Mouse (Mus musculus) heart, postnatal 0 days (tissue): ENCODE results near the gene Pld3. TPM values are rescaled to one million over a fixed set of nuclear protein-coding genes. Genes with fewer than 3 reads are reported as not detected.
A peak's percentile ranks its signal among the peaks of the same experiment; 100 is the strongest.

Experiments used
- ATAC-seq: fragments of 200-750 bp; cut with Nextera tagmentation; 2 replicates; pipeline ENCODE4 v1.8.0; 2017; ENCODE audit warnings: low read depth, moderate number of reproducible peaks, moderate library complexity; ENCODE audit not compliant: insufficient read depth
- DNase-seq: peaks from one replicate; pipeline ENCODE4 v3.0.0-alpha.2; 2016; ENCODE audit warnings: low spot score
- H3K27ac ChIP-seq: fragments of 300-500 bp; sonication (generic); 2 replicates; pipeline ENCODE4 v1.5.1; 2014; ENCODE audit warnings: low read depth, mild to moderate bottlenecking
- H3K27me3 ChIP-seq: fragments of 300-500 bp; sonication (generic); 2 replicates; pipeline ENCODE4 v1.6.1; 2014; ENCODE audit warnings: low read length, mixed read lengths; ENCODE audit not compliant: control insufficient read depth, insufficient read depth
- H3K36me3 ChIP-seq: fragments of 300-500 bp; sonication (generic); replicated peaks from 2 replicates; pipeline ENCODE4 v1.6.1; 2014; ENCODE audit warnings: low read length, mixed read lengths; ENCODE audit not compliant: control insufficient read depth, insufficient read depth
- H3K4me1 ChIP-seq: fragments of 300-500 bp; sonication (generic); 2 replicates; pipeline ENCODE4 v1.6.1; 2014; ENCODE audit warnings: antibody characterized with exemption; ENCODE audit not compliant: control insufficient read depth, insufficient read depth
- H3K4me2 ChIP-seq: fragments of 300-500 bp; sonication (generic); 2 replicates; pipeline ENCODE4 v1.6.1; 2014; ENCODE audit warnings: low read depth, mild to moderate bottlenecking, low read length, moderate library complexity
- H3K4me3 ChIP-seq: fragments of 300-500 bp; sonication (generic); 2 replicates; pipeline ENCODE4 v1.5.1; 2014; ENCODE audit warnings: low read depth, low read length
- H3K9ac ChIP-seq: fragments of 300-500 bp; sonication (generic); replicated peaks from 2 replicates; pipeline ENCODE4 v1.6.1; 2014; ENCODE audit warnings: low read depth, low read length, mixed read lengths
- H3K9me3 ChIP-seq: fragments of 300-500 bp; sonication (generic); replicated peaks from 2 replicates; pipeline ENCODE4 v1.6.1; 2016; ENCODE audit warnings: low read length; ENCODE audit not compliant: control insufficient read depth
- CTCF ChIP-seq: IDR thresholded peaks from 2 replicates; pipeline ENCODE4 v1.5.1; 2016; ENCODE audit warnings: antibody characterized with exemption, control low read depth, low read depth
- EP300 ChIP-seq: IDR thresholded peaks from 2 replicates; pipeline ENCODE4 v1.6.1; 2016; ENCODE audit warnings: antibody characterized with exemption, low read depth
- WGBS: fragments of 180-500 bp; shearing (Covaris S2); extraction: QIAGEN DNeasy Blood & Tissue Kit; methylation state at CpG from one replicate; pipeline ENCODE4 v1.1.7; 2014; 5-methylcytosine and 5-hydroxymethylcytosine counted together
- polyA plus RNA-seq: library from polyadenylated mRNA; unstranded; fragments of >200 nt; fragmentation: Nextera tagmentation; extraction: Ambion mirVana; gene quantifications from 2 replicates; pipeline ENCODE4 v1.2.1, GENCODE M21; 2015
- total RNA-seq: library from RNA; depleted of rRNA; stranded (reverse); fragments of >200 nt; gene quantifications from 2 replicates; pipeline ENCODE4 v1.2.3, GENCODE M21; 2014; ENCODE audit warnings: low replicate concordance

Pld3 gene
- total and polyA plus RNA-seq, 2 experiments from 2014 or later: 38.9 to 58.5 TPM

- no peaks in the 10 kb centered on the region for H3K27me3 ChIP-seq
- no peaks in the 10 kb centered on the region for H3K9me3 ChIP-seq
- WGBS: 68% methylated on average over 1 of the region's 1 CpGs
- TF ChIP-seq CTCF (no peak), EP300 (no peak)
- H3K4me2 ChIP-seq: no peak overlapping the region
- no peak for DNase-seq
- no peaks in the 10 kb centered on the region for H3K36me3 ChIP-seq
- H3K27ac ChIP-seq: no peak overlapping the region
- H3K4me3 ChIP-seq: no peak overlapping the region
- H3K9ac ChIP-seq: no peak overlapping the region
- no peak for ATAC-seq
- H3K4me1 ChIP-seq: no peaks in the 10 kb centered on the region
These were observed 32.4 kb downstream of the Pld3 start for GRCm38 (mm10) chr7:27520599-27520998.

DNA sequence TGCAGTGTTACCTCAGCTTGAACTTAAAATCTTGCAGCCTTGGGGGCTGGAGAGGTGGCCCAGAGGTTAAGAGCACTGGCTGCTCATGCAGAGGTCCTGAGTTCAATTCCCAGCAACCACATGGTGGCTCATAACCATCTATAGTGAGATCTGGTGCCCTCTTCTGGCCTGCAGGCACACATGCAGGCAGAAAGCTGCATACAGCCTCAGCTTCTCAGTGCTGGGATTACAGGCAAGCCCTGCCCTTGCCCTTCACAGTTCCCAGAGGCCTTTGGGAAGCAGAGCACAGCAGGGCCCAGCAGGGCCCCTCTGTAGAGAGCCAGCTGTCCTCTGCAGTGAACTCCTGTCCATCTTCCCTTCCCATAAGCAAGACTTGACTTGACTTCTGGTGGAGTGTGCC, 32.9 kb downstream of the Pld3 start:
- H3K4me3 ChIP-seq: no peak overlapping the region
- no peak overlapping the region for H3K27ac ChIP-seq
- no peaks in the 10 kb centered on the region for H3K9me3 ChIP-seq
- no peak overlapping the region for H3K9ac ChIP-seq
- DNase-seq: no peak
- TF ChIP-seq CTCF (no peak), EP300 (no peak)
- no peaks in the 10 kb centered on the region for H3K36me3 ChIP-seq
- no peak overlapping the region for H3K4me2 ChIP-seq
- no peak for ATAC-seq
- no peaks in the 10 kb centered on the region for H3K4me1 ChIP-seq
- H3K27me3 ChIP-seq: no peaks in the 10 kb centered on the region

DNA sequence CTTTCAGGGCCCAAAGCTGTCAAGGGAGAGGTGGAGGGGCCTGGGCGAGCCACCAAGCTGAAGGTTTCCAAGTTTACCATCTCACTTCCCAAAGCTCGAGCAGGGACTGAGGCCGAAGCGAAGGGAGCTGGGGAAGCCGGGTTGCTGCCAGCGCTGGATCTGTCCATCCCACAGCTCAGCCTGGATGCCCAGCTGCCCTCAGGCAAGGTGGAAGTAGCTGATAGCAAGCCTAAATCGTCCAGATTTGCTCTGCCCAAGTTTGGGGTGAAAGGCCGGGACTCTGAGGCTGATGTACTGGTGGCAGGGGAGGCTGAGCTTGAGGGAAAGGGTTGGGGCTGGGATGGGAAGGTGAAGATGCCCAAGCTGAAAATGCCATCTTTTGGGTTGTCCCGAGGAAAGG, 34.7 kb downstream of the Pld3 start:
- 80% methylated on average over 9 of the region's 9 CpGs for WGBS
- Histone ChIP-seq H3K4me3 (no peak overlapping the region), H3K36me3 (no peaks in the 10 kb centered on the region), H3K4me2 (no peak overlapping the region), H3K27ac (no peak overlapping the region), H3K27me3 (no peaks in the 10 kb centered on the region), H3K9me3 (no peaks in the 10 kb centered on the region), H3K4me1 (no peaks in the 10 kb centered on the region), H3K9ac (no peak overlapping the region)
- no peak for ATAC-seq
- TF ChIP-seq CTCF (no peak), EP300 (no peak)
- no peak for DNase-seq

GRCm38 (mm10) chr7:27514961-27515360, 38.1 kb downstream of the Pld3 start:
- H3K9ac ChIP-seq: no peak overlapping the region
- H3K4me2 ChIP-seq: no peak overlapping the region
- WGBS: 74% methylated on average over 9 of the region's 9 CpGs
- H3K36me3 ChIP-seq: no peaks in the 10 kb centered on the region
- no peaks in the 10 kb centered on the region for H3K9me3 ChIP-seq
- TF ChIP-seq EP300 (no peak), CTCF (no peak)
- H3K4me3 ChIP-seq: no peak overlapping the region
- H3K27me3 ChIP-seq: no peaks in the 10 kb centered on the region
- DNase-seq (no peak), ATAC-seq (no peak)
- H3K4me1 ChIP-seq: no peaks in the 10 kb centered on the region
- no peak overlapping the region for H3K27ac ChIP-seq

- TF ChIP-seq CTCF (no peak), EP300 (no peak)
- no peak for ATAC-seq
- Histone ChIP-seq H3K27ac (no peak overlapping the region), H3K4me1 (peaks cover 14% of the 10 kb centered on the region), H3K9me3 (no peaks in the 10 kb centered on the region), H3K36me3 (no peaks in the 10 kb centered on the region), H3K4me2 (no peak overlapping the region), H3K9ac (no peak overlapping the region), H3K4me3 (no peak overlapping the region), H3K27me3 (no peaks in the 10 kb centered on the region)
- no peak for DNase-seq
- 87% methylated on average over 2 of the region's 2 CpGs for WGBS
These were observed 42.2 kb downstream of the Pld3 start for GRCm38 (mm10) chr7:27510809-27511208.

DNA sequence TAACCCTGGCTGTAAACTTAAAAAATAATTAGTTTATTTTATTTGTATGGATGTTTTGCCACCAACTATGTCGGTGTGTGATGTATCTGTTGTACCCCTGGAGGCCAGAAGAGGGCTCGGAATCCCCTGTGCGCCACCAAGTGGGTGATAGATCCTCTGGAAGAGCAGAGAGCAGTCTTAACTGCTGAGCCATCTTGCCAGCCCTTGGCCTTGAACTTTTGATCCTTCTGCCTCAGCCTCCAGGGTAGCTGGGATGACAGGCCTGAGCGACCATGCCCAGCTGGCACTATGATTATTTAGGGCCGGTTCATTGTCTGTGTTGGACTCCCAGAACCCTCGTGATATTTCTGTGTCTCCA, 44.4 kb downstream of the Pld3 start:
- Histone ChIP-seq H3K27ac (peak overlapping the region; percentile 97), H3K9me3 (no peaks in the 10 kb centered on the region), H3K9ac (no peak overlapping the region), H3K4me1 (peaks cover 14% of the 10 kb centered on the region), H3K4me3 (peak overlapping the region; percentile 67), H3K4me2 (peak overlapping the region; percentile 83), H3K36me3 (no peaks in the 10 kb centered on the region), H3K27me3 (no peaks in the 10 kb centered on the region)
- DNase-seq: peak; percentile 69
- 17% methylated on average over 6 of the region's 6 CpGs for WGBS
- TF ChIP-seq EP300 (no peak), CTCF (peak; percentile 80)
- peak; percentile 74 for ATAC-seq
